Mouse (Mus musculus): ENCODE data around the gene Rpe.

GRCm38 (mm10) chr1:66677928-66678327, 22.7 kb upstream of the Rpe start:
- TF ChIP-seq CTCF (IDR thresholded peaks at IDR 0.05; ENCODE audit: low read depth, low read length) (no peak), POLR2A (IDR thresholded peaks at IDR 0.05; ENCODE audit: borderline replicate concordance, low read depth, low read length) (no peak)

Data from bone marrow macrophage, adult 2 months (primary cell).